Mouse (Mus musculus) thymus, adult 18-20 months (tissue): Measurements from ENCODE around the gene Dixdc1.
"Not testable (repeated sequence)": the region's sequence is repeated elsewhere in the genome, so short reads cannot be mapped to it uniquely, and the experiment has no call there.

ENCODE experiments used
- DNase-seq, 2 experiments: peaks; one replicate each; pipeline ENCODE4 v3.0.0; 2022; ENCODE audit warnings: mixed read lengths in 2 of 2

Dixdc1 gene

DNA sequence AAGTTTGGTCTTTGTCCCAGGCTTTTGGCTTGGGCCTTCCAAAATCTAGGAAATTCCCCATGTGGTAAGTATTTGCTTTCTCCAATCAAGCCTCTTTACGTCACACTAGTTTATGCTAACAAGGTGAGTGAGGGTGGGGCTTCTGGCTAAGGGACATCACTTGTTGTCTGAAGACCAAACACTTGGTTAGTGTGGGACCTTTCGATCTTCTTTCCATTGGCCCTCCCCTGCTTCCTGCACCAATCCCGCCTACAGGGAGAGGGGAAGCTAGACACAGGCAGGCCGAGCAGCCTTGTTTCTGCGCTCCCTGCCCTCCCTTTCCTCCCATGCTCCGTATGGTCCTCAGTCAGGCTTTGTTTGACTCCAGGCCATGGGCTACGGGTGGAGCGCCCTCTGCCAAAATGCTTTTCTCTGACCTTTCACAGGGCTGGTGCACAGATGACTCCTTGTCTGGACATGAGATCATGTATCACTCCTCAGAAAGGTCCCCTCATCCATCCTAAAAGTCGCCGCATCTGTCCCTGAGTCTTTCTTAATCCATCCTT lies 92.4 kb downstream of the Dixdc1 start:
- DNase-seq = no peak

GRCm38 (mm10) chr9:50634270-50634669 lies 105.0 kb downstream of the Dixdc1 start:
- DNase-seq = no peak

GRCm38 (mm10) chr9:50633059-50633458 lies 106.3 kb downstream of the Dixdc1 start:
- no peak for DNase-seq

DNA sequence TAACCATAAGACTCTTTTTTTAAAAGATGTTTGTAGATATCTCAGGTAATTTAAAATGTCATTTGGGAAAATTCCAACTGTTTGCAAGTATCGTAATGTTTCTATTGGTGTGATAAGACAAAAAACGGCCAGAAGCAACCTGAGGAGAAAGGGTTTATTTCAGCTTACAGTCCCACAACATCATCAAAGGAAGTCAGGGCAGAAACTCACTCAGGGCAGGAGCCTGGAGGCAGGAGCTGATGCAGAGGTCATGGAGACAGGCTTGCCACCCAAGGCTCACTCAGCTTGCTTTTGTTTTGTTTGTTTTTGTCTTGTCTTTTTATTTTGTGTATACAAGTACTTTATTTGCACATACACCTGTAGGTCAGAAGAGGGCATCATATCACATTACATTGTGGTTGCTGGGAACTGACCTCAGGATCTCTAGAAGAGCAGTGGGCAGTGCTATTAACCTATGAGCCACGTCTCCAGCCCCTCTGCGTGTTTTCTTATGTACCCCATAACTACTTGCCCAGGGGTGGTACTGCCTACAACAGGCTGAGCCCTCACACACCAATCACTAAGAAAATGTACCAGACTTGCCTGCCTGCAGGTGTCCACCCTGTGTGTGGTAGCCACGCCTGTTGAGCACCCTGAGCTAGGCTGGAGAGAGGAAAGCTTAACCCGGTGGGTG lies 107.2 kb downstream of the Dixdc1 start:
- DNase-seq = no peak

DNA sequence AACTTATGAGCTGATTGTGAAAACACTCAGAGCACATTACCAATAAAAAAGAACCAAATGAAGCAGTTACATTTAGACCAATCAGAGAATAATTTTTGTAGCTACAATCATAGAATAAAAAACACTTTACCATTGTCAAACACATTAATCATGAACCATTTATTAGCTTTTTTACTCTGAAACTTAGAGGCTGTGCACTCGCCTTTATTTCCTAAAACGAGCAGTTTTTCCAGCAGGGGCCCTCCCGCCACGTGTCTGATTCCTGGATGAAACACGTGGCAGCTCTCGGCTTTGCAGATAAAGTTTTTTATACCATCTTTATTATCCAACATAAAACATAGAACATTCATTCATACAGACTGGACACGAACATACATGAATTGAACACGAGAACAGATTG lies 108.4 kb downstream of the Dixdc1 start:
- DNase-seq = not testable (repeated sequence)

- DNase-seq = no peak
These were observed 121.5 kb downstream of the Dixdc1 start for GRCm38 (mm10) chr9:50617794-50618330.

DNA sequence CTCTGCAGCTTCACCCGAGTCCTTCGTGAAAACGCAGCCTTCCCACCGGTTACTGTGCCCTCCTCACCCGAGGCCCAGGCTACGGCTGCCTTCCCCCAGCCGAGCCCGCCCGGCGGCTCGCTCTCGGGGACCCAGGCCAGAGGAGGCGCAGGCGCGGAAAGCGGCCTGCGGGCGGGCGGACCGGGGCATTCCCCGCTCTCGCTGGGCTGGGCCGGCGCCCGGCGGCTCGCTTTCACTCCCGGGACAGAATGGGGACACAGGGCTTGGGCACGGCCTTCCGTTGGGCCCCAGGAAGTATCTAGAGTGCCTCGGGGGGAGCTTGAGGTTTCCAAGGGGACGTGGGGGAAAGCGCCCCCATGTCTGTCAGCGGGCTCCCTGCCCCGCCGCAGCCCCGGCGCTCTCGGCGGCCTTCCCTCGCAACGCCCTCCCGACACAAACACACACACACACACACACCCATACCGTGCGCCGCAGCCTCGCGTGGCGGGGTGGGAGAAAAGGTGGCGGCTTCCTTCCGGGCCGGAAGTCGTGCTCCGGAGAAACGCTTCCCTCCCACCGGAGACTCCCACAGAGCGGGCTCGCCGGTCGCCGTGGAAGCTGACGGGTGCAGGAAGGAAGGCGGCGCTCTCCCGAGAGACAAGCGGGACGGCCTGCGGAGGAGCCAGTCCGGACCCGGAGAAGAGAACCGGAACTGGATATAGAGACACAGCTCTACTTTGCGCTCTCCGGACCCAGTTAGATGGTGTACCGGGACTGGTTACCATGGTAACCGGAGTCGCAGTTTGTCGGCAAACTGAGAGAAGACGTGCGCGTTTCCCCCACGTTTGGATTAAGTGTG lies 122.3 kb downstream of the Dixdc1 start, which contains the start of the genes Pih1d2 and Nkapd1:
Pih1d2 (plus strand) TSS at position 556 of the 838 bp plus-strand sequence.
Nkapd1 (minus strand) TSS at position 699 of the 838 bp plus-strand sequence.
- peak; percentile 63 to 71 for DNase-seq

- DNase-seq = no peak
These were observed 123.2 kb downstream of the Dixdc1 start for GRCm38 (mm10) chr9:50616161-50616560.
